Mouse (Mus musculus): ENCODE data around the gene Plod1.

GRCm38 (mm10) chr4:147938148-147939096, 1.9 kb upstream of the Plod1 start:
- no peak for TF ChIP-seq EP300 (IDR thresholded peaks at IDR 0.05; ENCODE audit: low read depth)
- TF ChIP-seq CTCF (IDR thresholded peaks at IDR 0.05; ENCODE audit: low read depth): no peak
